In genomic region chr10:102866920-102867319, GRCm38 (mm10) we compare ENCODE assay signal across 10 mouse cellular contexts.
A peak's percentile ranks its signal among the peaks of the same experiment; 100 is the strongest.
DNase-seq lines count a peak whose midpoint lies in the region; ATAC-seq and TF ChIP-seq lines count a peak whose summit lies in the region.
"Had no signal": no experiment of that assay in that cellular context is flagged by ENCODE, and none has a peak within 500 bp of the region (broad histone marks: within the 10 kb centered on the region; RNA-seq: fewer than 3 reads in every experiment).

No protein-coding gene starts in this region.

- H3K4me3 ChIP-seq in MEL (ENCODE audit: control insufficient read depth in 1 of 2, insufficient read depth in 1 of 2, low read depth in 2 of 2, low read length in 2 of 2) = no peak overlapping the region
- no peak overlapping the region for H3K4me3 ChIP-seq in forebrain, embryonic 14.5 days (ENCODE audit: low read depth, low read length)
- H3K4me3 ChIP-seq: heart, embryonic 12.5 days; liver, embryonic 12.5 days had no signal

- 26% methylated on average over 4 of the region's 4 CpGs for WGBS in forebrain, embryonic 14.5 days

- TF ChIP-seq RAD21 in MEL (IDR thresholded peaks at IDR 0.05; ENCODE audit: low read depth, low read length) = peak; percentile 50

- H3K4me1 ChIP-seq in MEL (ENCODE audit: control insufficient read depth in 1 of 2, insufficient read depth in 2 of 2, low read length in 2 of 2) = no peaks in the 10 kb centered on the region
- no peaks in the 10 kb centered on the region for H3K4me1 ChIP-seq in forebrain, embryonic 14.5 days (ENCODE audit: control insufficient read depth, insufficient read depth, low read length)
- H3K4me1 ChIP-seq: heart, embryonic 12.5 days; liver, embryonic 12.5 days had no signal

- intact Hi-C loops in left cerebral cortex, postnatal 14 days (cut with DNase I) = loop anchor here (2.0 kb wide), 1 partner anchor 328 kb away; no protein-coding TSS in a partner anchor

- H3K27me3 ChIP-seq in MEL (ENCODE audit: control insufficient read depth in 1 of 2, insufficient read depth in 2 of 2, low read length in 2 of 2) = no peaks in the 10 kb centered on the region
- H3K27me3 ChIP-seq in forebrain, embryonic 14.5 days (replicated peaks; ENCODE audit: control insufficient read depth, insufficient read depth, low read length) = no peaks in the 10 kb centered on the region
- H3K27me3 ChIP-seq: heart, embryonic 12.5 days; liver, embryonic 12.5 days had no signal

- peak; percentile 25 for DNase-seq in embryo, embryonic 10 days (ENCODE audit: low spot score)
- no peak for DNase-seq in embryo, embryonic 9.5 days (ENCODE audit: extremely low spot score)
- peak; percentile 7 to 15 for DNase-seq in left cerebral cortex, postnatal 14 days (ENCODE audit: low spot score in 2 of 2)
- no peak for DNase-seq in left cerebral cortex, adult 8-10 months (ENCODE audit: low spot score in 2 of 2)
- peak; percentile 8 for DNase-seq in MEL (ENCODE audit: low read depth, low spot score)
- DNase-seq in forebrain, embryonic 14.5 days (ENCODE audit: low spot score) = peak; percentile 64
- DNase-seq in thymus, postnatal 4 days = no peak
- DNase-seq in left cerebral cortex, adult 11 months (ENCODE audit: low spot score) = no peak

- TF ChIP-seq CTCF in MEL (IDR thresholded peaks at IDR 0.05 in 2 of 3, conservative IDR thresholded peaks at IDR 0.05 in 1 of 3; ENCODE audit: control insufficient read depth in 1 of 3, insufficient read depth in 1 of 3, low read depth in 2 of 3, low read length in 3 of 3, poor library complexity in 1 of 3, severe bottlenecking in 1 of 3) = peak in 1 of 3 experiments; percentile 51; a peak in 2 of 6 replicates

- peak; percentile 29; the same call in 1 of the 2 replicates for ATAC-seq in forebrain, embryonic 14.5 days
- ATAC-seq: liver, embryonic 12.5 days had no signal

- no peak for TF ChIP-seq EP300 in MEL (IDR thresholded peaks at IDR 0.05; ENCODE audit: low read depth in 1 of 2, low read length in 2 of 2)

- TF ChIP-seq POLR2A in MEL (IDR thresholded peaks at IDR 0.05; ENCODE audit: control insufficient read depth in 1 of 2, insufficient read depth in 1 of 2, low read depth in 1 of 2, low read length in 2 of 2, poor library complexity in 1 of 2) = no peak

- H3K9me3 ChIP-seq in MEL (replicated peaks; ENCODE audit: insufficient read depth, low read length) = no peaks in the 10 kb centered on the region
- no peaks in the 10 kb centered on the region for H3K9me3 ChIP-seq in forebrain, embryonic 14.5 days (replicated peaks; ENCODE audit: control insufficient read depth, low read length)
- H3K9me3 ChIP-seq: heart, embryonic 12.5 days; liver, embryonic 12.5 days had no signal

- H3K79me2 ChIP-seq in MEL (ENCODE audit: control insufficient read depth, insufficient read depth, low read length, poor library complexity) = no peaks in the 10 kb centered on the region

- H3K9ac ChIP-seq in MEL (ENCODE audit: control insufficient read depth, low read depth, low read length, poor library complexity, severe bottlenecking) = no peak overlapping the region
- H3K9ac ChIP-seq in forebrain, embryonic 14.5 days (ENCODE audit: low read length) = no peak overlapping the region
- H3K9ac ChIP-seq: heart, embryonic 12.5 days; liver, embryonic 12.5 days had no signal

- no peaks in the 10 kb centered on the region for H3K36me3 ChIP-seq in MEL (ENCODE audit: control insufficient read depth in 1 of 2, insufficient read depth in 2 of 2, low read length in 2 of 2)
- no peaks in the 10 kb centered on the region for H3K36me3 ChIP-seq in forebrain, embryonic 14.5 days (ENCODE audit: control insufficient read depth, insufficient read depth, low read length)
- H3K36me3 ChIP-seq: heart, embryonic 12.5 days; liver, embryonic 12.5 days had no signal

- no peak overlapping the region for H3K27ac ChIP-seq in MEL (ENCODE audit: control insufficient read depth, low read depth, low read length)
- H3K27ac ChIP-seq in forebrain, embryonic 14.5 days (ENCODE audit: low read depth, low read length) = no peak overlapping the region
- H3K27ac ChIP-seq: liver, embryonic 12.5 days had no signal

- H3K4me2 ChIP-seq in forebrain, embryonic 14.5 days (ENCODE audit: low read length) = no peak overlapping the region
- H3K4me2 ChIP-seq: heart, embryonic 12.5 days; liver, embryonic 12.5 days had no signal

TF ChIP-seq in MEL, 35 proteins besides CTCF, POLR2A, EP300 and RAD21:
- TF ChIP-seq SMC3 (IDR thresholded peaks at IDR 0.05; ENCODE audit: low read depth, low read length) (peak; percentile 45), ELF1 (IDR thresholded peaks at IDR 0.05; ENCODE audit: low read depth, low read length) (no peak), MYC (IDR thresholded peaks at IDR 0.05; ENCODE audit: low read depth, low read length) (no peak), KAT2A (conservative IDR thresholded peaks at IDR 0.05; ENCODE audit: low read depth, low read length) (no peak), UBTF (IDR thresholded peaks at IDR 0.05; ENCODE audit: borderline replicate concordance, insufficient read depth, low read depth, low read length) (no peak), ZC3H11A (IDR thresholded peaks at IDR 0.05; ENCODE audit: low read depth, low read length) (peak; percentile 23; the same call in 1 of the 2 replicates)

Comparison
In these comparisons a context has a peak if more than half of its experiments do, and no peak if none do; other contexts are left out.
1. DNase-seq: peak in embryo, embryonic 10 days (single experiment), left cerebral cortex, postnatal 14 days (2 of 2), MEL (single experiment) and forebrain, embryonic 14.5 days (single experiment); none in embryo, embryonic 9.5 days (single experiment), left cerebral cortex, adult 8-10 months (0 of 2), thymus, postnatal 4 days (single experiment) and left cerebral cortex, adult 11 months (single experiment).